Mouse (Mus musculus) lung, postnatal 0 days (tissue): ENCODE data around the gene Samd10. TPM values are rescaled to one million over a fixed set of nuclear protein-coding genes. Genes with fewer than 3 reads are reported as not detected.
A peak's percentile ranks its signal among the peaks of the same experiment; 100 is the strongest.

Experiments used
- ATAC-seq: fragments of 200-750 bp; cut with Nextera tagmentation; 2 replicates; pipeline ENCODE4 v1.8.0; 2017; ENCODE audit warnings: moderate library complexity
- DNase-seq: peaks from one replicate; pipeline ENCODE4 v3.0.0-alpha.2; 2016; ENCODE audit warnings: low spot score
- H3K27ac ChIP-seq: fragments of 300-500 bp; sonication (generic); 2 replicates; pipeline ENCODE4 v1.5.1; 2014; ENCODE audit warnings: antibody characterized with exemption, mild to moderate bottlenecking, low read length, mixed read lengths
- H3K27me3 ChIP-seq: fragments of 300-500 bp; sonication (generic); replicated peaks from 2 replicates; pipeline ENCODE4 v1.6.1; 2014; ENCODE audit warnings: low read length, mixed read lengths; ENCODE audit not compliant: insufficient read depth
- H3K36me3 ChIP-seq: fragments of 300-500 bp; sonication (generic); 2 replicates; pipeline ENCODE4 v1.6.1; 2014; ENCODE audit warnings: low read length, mixed read lengths; ENCODE audit not compliant: insufficient read depth
- H3K4me1 ChIP-seq: fragments of 300-500 bp; sonication (generic); 2 replicates; pipeline ENCODE4 v1.6.1; 2014; ENCODE audit warnings: antibody characterized with exemption, low read depth, low read length, mixed read lengths; ENCODE audit not compliant: insufficient read depth
- H3K4me2 ChIP-seq: fragments of 300-500 bp; sonication (generic); replicated peaks from 2 replicates; pipeline ENCODE4 v1.6.1; 2014; ENCODE audit warnings: low read depth, mild to moderate bottlenecking, low read length, moderate library complexity, mixed read lengths
- H3K4me3 ChIP-seq: fragments of 300-500 bp; sonication (generic); 2 replicates; pipeline ENCODE4 v1.5.1; 2014; ENCODE audit warnings: low read depth, low read length
- H3K9ac ChIP-seq: fragments of 300-500 bp; sonication (generic); replicated peaks from 2 replicates; pipeline ENCODE4 v1.6.1; 2014; ENCODE audit warnings: low read depth, mild to moderate bottlenecking
- H3K9me3 ChIP-seq: fragments of 300-500 bp; sonication (generic); 2 replicates; pipeline ENCODE4 v1.6.1; 2016; ENCODE audit warnings: low read length, mixed read lengths
- CTCF ChIP-seq: IDR thresholded peaks from 2 replicates; pipeline ENCODE4 v1.5.1; 2016; ENCODE audit warnings: antibody characterized with exemption, mild to moderate bottlenecking
- EP300 ChIP-seq: IDR thresholded peaks from 2 replicates; pipeline ENCODE4 v1.6.1; 2016; ENCODE audit warnings: antibody characterized with exemption, mild to moderate bottlenecking, control low read depth
- WGBS: fragments of 180-500 bp; shearing (Covaris S2); extraction: QIAGEN DNeasy Blood & Tissue Kit; methylation state at CpG from one replicate; pipeline ENCODE4 v1.1.7; 2014; 5-methylcytosine and 5-hydroxymethylcytosine counted together
- polyA plus RNA-seq: library from polyadenylated mRNA; unstranded; fragments of >200 nt; fragmentation: Nextera tagmentation; extraction: Ambion mirVana; gene quantifications from 2 replicates; pipeline ENCODE4 v1.2.1, GENCODE M21; 2015

Gene Samd10
- polyA plus RNA-seq, 1 experiment from 2014 or later, result 20.8 TPM

DNA sequence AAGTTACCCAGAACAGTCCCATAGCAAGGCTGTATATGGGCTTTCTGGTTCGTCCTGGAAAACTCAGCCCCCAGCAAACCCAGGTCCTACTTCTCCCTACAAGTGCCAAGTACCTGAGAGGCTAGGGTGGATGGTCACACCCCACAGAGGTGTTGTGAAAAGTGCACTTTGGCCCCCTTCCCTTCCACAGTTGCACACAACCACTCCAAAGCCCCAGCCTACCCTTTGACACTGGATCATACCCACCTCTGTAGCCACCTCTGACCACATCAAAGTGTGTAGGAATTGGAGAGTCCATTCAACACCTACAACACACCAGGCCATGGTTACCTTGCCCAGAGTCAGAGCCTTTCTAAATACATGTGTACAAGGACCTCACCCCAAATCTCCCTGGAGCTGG lies 16.1 kb downstream of the Samd10 start:
- TF ChIP-seq EP300 (no peak), CTCF (no peak)
- no peak overlapping the region for H3K4me2 ChIP-seq
- no peak for ATAC-seq
- DNase-seq, result no peak
- no peak overlapping the region for H3K4me3 ChIP-seq
- H3K9me3 ChIP-seq, result no peaks in the 10 kb centered on the region
- peaks cover 9% of the 10 kb centered on the region for H3K4me1 ChIP-seq
- H3K36me3 ChIP-seq, result 0 out of 2 replicates have a peak, but pooled peaks cover 9% of the 10 kb centered on the region
- whole genome bisulfite sequencing, result 88% methylated on average over 1 of the region's 1 CpGs
- H3K27ac ChIP-seq, result no peak overlapping the region
- no peaks in the 10 kb centered on the region for H3K27me3 ChIP-seq
- no peak overlapping the region for H3K9ac ChIP-seq

DNA sequence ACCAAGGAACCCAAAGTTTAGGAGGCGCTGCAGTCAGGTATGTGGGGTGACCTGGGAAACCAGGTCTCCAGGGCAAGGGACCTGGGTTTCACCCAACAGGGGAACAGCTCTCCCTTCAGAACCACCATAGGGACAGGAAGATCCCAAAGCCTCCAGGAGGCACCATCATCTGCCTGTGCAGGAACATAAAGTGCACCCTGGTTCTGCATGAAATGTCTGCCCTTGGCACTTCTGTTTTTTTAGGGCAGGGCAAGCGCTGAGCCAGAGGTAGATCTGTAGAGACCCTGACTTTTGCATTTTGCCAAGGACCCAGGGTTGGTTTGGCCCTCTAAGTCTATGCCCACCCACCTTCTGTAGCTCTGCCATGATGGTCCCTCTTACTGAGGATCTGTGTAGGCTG lies 16.7 kb downstream of the Samd10 start:
- ATAC-seq (no peak), DNase-seq (peak; percentile 4)
- Histone ChIP-seq H3K4me1 (peaks cover 9% of the 10 kb centered on the region), H3K9me3 (no peaks in the 10 kb centered on the region), H3K36me3 (0 out of 2 replicates have a peak, but pooled peaks cover 9% of the 10 kb centered on the region), H3K4me3 (no peak overlapping the region), H3K9ac (no peak overlapping the region), H3K27me3 (no peaks in the 10 kb centered on the region), H3K27ac (no peak overlapping the region), H3K4me2 (no peak overlapping the region; the same call in 1 of the 2 replicates)
- TF ChIP-seq CTCF (no peak), EP300 (no peak)
- 89% methylated on average over 2 of the region's 2 CpGs for WGBS

DNA sequence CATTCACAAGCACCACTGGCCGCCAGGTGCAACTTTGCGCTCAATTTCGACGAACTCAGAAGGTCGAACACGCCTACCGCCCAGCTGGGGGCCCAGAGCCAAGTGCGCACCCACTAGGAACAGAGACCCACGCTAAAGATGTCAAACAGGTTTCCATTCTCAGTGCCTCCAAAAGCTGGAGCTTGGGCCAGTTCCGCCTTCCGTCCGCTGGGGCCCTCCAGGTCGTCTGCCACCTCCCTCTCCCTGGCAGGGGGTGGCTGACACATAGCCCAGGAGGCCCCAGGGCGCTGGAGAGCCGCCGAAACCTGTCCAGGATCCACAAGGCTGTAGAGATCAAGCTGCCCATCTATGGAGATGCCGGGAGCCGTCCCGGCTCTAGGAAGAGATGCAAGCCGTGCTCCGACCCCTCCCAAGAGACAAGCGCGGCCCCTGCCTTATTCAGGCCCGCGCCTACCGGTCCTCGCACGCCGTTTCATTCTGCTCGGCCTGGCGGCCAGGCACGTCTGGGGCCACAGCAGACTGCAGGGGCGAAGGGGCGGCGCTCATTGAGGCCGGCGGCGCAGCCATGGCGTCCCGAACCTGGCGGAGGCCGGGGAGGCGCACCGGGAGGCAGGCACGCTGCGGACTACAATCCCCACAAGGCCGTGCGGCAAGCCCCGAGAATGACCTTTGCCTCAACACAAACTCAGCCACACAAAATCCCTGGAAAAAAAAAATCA lies 17.5 kb downstream of the Samd10 start:
- TF ChIP-seq EP300 (no peak), CTCF (no peak)
- Histone ChIP-seq H3K4me3 (peak overlapping the region; percentile 75), H3K4me1 (peaks cover 9% of the 10 kb centered on the region), H3K9ac (peak overlapping the region; percentile 73), H3K27ac (peak overlapping the region; percentile 92), H3K27me3 (no peaks in the 10 kb centered on the region), H3K9me3 (no peaks in the 10 kb centered on the region), H3K4me2 (peak overlapping the region; percentile 77), H3K36me3 (0 out of 2 replicates have a peak, but pooled peaks cover 4% of the 10 kb centered on the region)
- peak; percentile 85 for ATAC-seq
- DNase-seq, result peak; percentile 85
- under 1% methylated on average over 48 of the region's 49 CpGs for WGBS

DNA sequence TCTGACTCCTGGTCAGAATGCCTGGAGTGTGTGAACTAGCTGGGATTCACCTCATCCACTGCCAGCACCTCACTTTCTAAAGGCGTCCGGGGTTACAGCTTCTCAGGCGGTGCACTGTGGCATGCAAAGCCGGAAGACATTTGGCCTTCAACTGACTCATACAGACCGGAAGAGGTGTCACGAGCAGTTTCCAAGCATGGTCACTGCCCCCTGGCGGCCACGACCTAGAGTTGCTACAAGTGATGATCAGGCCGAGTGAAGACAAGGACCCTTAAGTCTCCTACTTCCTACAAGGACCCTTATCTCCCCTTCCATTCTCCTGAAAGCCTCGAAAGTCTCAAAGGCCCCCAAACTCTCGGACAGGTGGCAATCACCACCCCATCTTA lies 18.0 kb downstream of the Samd10 start:
- Histone ChIP-seq H3K4me2 (peak overlapping the region; percentile 77), H3K36me3 (no peaks in the 10 kb centered on the region), H3K27ac (peak overlapping the region; percentile 92), H3K9ac (peak overlapping the region; percentile 73), H3K4me1 (peaks cover 9% of the 10 kb centered on the region), H3K4me3 (peak overlapping the region; percentile 75), H3K9me3 (no peaks in the 10 kb centered on the region), H3K27me3 (no peaks in the 10 kb centered on the region)
- under 1% methylated on average over 11 of the region's 11 CpGs for WGBS
- ATAC-seq (peak; percentile 91), DNase-seq (peak; percentile 97)
- TF ChIP-seq CTCF (peak; percentile 94), EP300 (no peak)

DNA sequence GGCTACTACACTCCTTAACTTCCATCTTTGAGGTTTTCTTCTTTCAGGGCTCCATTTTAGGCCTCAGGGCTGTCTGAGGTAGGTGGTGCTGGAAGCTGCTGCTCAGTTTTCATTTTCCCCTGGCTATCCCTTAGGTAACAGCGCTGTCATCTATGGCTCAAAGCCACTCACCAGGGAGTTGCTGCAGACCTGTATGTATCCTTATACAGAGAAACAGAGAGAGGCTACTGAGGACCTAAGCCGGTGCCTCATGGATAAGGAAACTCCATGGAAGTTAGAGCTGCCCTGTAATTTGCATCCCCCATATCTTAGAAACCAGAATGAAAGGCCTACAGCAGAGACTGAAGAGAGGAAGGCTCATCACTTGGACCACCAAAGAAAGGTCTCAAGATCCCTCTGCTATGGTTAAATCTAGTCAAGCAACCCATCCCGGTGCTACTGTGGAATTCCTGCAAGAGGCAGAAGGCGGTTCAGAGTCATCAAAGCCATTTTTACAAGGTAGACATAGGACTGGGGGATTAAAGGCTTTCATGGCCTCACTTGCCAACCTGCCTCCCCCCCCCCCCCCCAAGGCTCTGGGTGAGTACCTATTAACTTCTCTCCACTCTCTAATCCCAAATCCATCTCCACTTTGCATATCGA lies 18.8 kb downstream of the Samd10 start:
- Histone ChIP-seq H3K4me2 (peak overlapping the region; percentile 77), H3K27ac (peak overlapping the region; percentile 92), H3K36me3 (no peaks in the 10 kb centered on the region), H3K4me3 (peak overlapping the region; percentile 75), H3K27me3 (no peaks in the 10 kb centered on the region), H3K9me3 (no peaks in the 10 kb centered on the region), H3K9ac (no peak overlapping the region), H3K4me1 (peaks cover 9% of the 10 kb centered on the region)
- 79% methylated on average over 5 of the region's 5 CpGs for WGBS
- ATAC-seq (no peak), DNase-seq (no peak)
- TF ChIP-seq CTCF (no peak), EP300 (no peak)

DNA sequence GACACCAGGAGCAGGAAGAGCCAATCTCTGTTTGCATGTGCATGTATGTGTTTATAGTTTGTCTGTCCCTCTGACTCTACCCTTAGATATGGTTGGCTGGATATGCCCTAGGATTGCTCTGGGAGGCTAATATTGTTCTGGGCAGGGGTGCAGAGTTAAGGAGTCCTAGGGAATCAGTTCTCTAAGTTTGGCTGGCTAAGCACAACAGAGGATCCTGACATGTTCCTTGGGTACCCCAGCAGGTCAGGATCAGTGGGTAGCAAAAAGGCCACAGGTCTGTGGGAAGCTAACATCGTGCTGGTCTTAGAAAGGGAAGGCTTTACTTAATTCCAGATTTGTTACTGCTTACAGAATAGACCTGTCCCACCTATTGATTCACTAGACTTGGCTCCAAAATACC lies 19.3 kb downstream of the Samd10 start:
- Histone ChIP-seq H3K4me3 (no peak overlapping the region), H3K4me2 (no peak overlapping the region), H3K36me3 (no peaks in the 10 kb centered on the region), H3K27ac (no peak overlapping the region), H3K9me3 (no peaks in the 10 kb centered on the region), H3K27me3 (no peaks in the 10 kb centered on the region), H3K4me1 (peaks cover 9% of the 10 kb centered on the region), H3K9ac (no peak overlapping the region)
- WGBS, result 93% methylated on average over 1 of the region's 1 CpGs
- TF ChIP-seq EP300 (no peak), CTCF (no peak)
- ATAC-seq (no peak), DNase-seq (no peak)
